Mouse (Mus musculus) left cerebral cortex, postnatal 36 days (tissue): ENCODE results near the gene Bglap. TPM values are rescaled to one million over a fixed set of nuclear protein-coding genes. Genes with fewer than 3 reads are reported as not detected.

Experiments used
- total RNA-seq, 2 experiments: library from RNA; stranded (reverse); gene quantifications; 2 replicates each; pipeline ENCODE4 v1.2.3; 2021

The Bglap gene
- total RNA-seq, 2 experiments from 2014 or later = 1.8 TPM; not detected in 1

Other genes with a start within 250 kb of the Bglap start
- 100 to 1,000 TPM; 203 to 231 TPM for gene Mef2d, start 242.1 kb downstream of the Bglap start, total RNA-seq
- gene Rhbg, start 129.8 kb downstream of the Bglap start, total RNA-seq = not detected
- gene Gm38392, start 97.3 kb downstream of the Bglap start, total RNA-seq = under 1 TPM; 0.45 to 0.52 TPM
- 1 to 10 TPM; 2.3 to 6.0 TPM for gene Tsacc, start 87.5 kb downstream of the Bglap start, total RNA-seq
- gene Cct3, start 87.3 kb downstream of the Bglap start, total RNA-seq = 100 to 1,000 TPM; 170 TPM
- gene Glmp, start 59.4 kb downstream of the Bglap start, total RNA-seq = 100 to 1,000 TPM in 1 of 2 experiments, 10 to 100 TPM in 1; 90.8 to 101 TPM
- gene Tmem79, start 48.3 kb downstream of the Bglap start, total RNA-seq = 1 to 10 TPM in 1 of 2 experiments, under 1 TPM in 1; 0.41 to 1.8 TPM
- gene Smg5, start 48.2 kb downstream of the Bglap start, total RNA-seq = 10 to 100 TPM; 68.3 to 82.9 TPM
- 1 to 10 TPM; 6.9 to 8.4 TPM for gene Paqr6, start 19.9 kb downstream of the Bglap start, total RNA-seq
- gene Bglap3, start 11.7 kb downstream of the Bglap start, total RNA-seq = 1 to 10 TPM in 1 of 2 experiments, not detected in 1; 1.8 TPM
- 1 to 10 TPM; 2.6 to 2.7 TPM for gene Bglap2, start 5.8 kb downstream of the Bglap start, total RNA-seq
- 1 to 10 TPM; 6.0 to 7.3 TPM for gene Pmf1, start 25.9 kb upstream of the Bglap start, total RNA-seq
- gene Slc25a44, start 40.7 kb upstream of the Bglap start, total RNA-seq = 10 to 100 TPM; 77.1 to 84.0 TPM
- 10 to 100 TPM; 52.2 to 66.7 TPM for gene Sema4a, start 76.7 kb upstream of the Bglap start, total RNA-seq
- 10 to 100 TPM; 47.1 to 57.3 TPM for gene Lmna, start 125.5 kb upstream of the Bglap start, total RNA-seq
- 1 to 10 TPM; 2.6 to 2.9 TPM for gene Mex3a, start 147.9 kb upstream of the Bglap start, total RNA-seq
- not detected for gene Rab25, start 163.8 kb upstream of the Bglap start, total RNA-seq
- 100 to 1,000 TPM; 103 to 106 TPM for gene Lamtor2, start 168.6 kb upstream of the Bglap start, total RNA-seq
- gene Ubqln4, start 169.3 kb upstream of the Bglap start, total RNA-seq = 100 to 1,000 TPM; 129 to 137 TPM
- 10 to 100 TPM; 90.4 to 94.5 TPM for gene Ssr2, start 191.4 kb upstream of the Bglap start, total RNA-seq
- 100 to 1,000 TPM; 250 to 281 TPM for gene Arhgef2, start 221.5 kb upstream of the Bglap start, total RNA-seq